Mouse (Mus musculus) urinary bladder, adult 2 months (tissue): ENCODE measurements around the gene Glod4. TPM values are rescaled to one million over a fixed set of nuclear protein-coding genes. Genes with fewer than 3 reads are reported as not detected.

ENCODE experiments used
- DNase-seq: peaks from one replicate; pipeline ENCODE4 v3.0.0; 2022; ENCODE audit warnings: low spot score
- polyA plus RNA-seq: library from polyadenylated mRNA; depleted of rRNA; stranded (reverse); fragments of >200 nt; gene quantifications from 2 replicates; pipeline ENCODE4 v1.2.3, GENCODE M21; 2012

Gene Glod4
- polyA plus RNA-seq, 1 experiment, result 36.0 TPM

GRCm38 (mm10) chr11:76148055-76149008, 95.2 kb downstream of the Glod4 start:
- no peak for DNase-seq

- no peak for DNase-seq
Measured at GRCm38 (mm10) chr11:76146187-76147010, 97.1 kb downstream of the Glod4 start.

GRCm38 (mm10) chr11:76145169-76145568, 98.4 kb downstream of the Glod4 start:
- no peak for DNase-seq

GRCm38 (mm10) chr11:76144386-76144785, 99.1 kb downstream of the Glod4 start:
- DNase-seq, result no peak

GRCm38 (mm10) chr11:76137996-76138395, 105.5 kb downstream of the Glod4 start:
- DNase-seq, result no peak

GRCm38 (mm10) chr11:76135641-76136437, 107.7 kb downstream of the Glod4 start:
- no peak for DNase-seq

- DNase-seq, result no peak
Measured at GRCm38 (mm10) chr11:76130859-76131258, 112.7 kb downstream of the Glod4 start.

- DNase-seq, result no peak
Measured at GRCm38 (mm10) chr11:76125386-76125785, 118.1 kb downstream of the Glod4 start.

GRCm38 (mm10) chr11:76123517-76123916, 120.0 kb downstream of the Glod4 start:
- no peak for DNase-seq

- DNase-seq, result no peak
Measured at GRCm38 (mm10) chr11:76122571-76122970, 121.0 kb downstream of the Glod4 start.

GRCm38 (mm10) chr11:76121086-76121485, 122.4 kb downstream of the Glod4 start:
- no peak for DNase-seq

- no peak for DNase-seq
Measured at GRCm38 (mm10) chr11:76120407-76120901, 123.1 kb downstream of the Glod4 start.

GRCm38 (mm10) chr11:76110416-76110815, 133.1 kb downstream of the Glod4 start:
- no peak for DNase-seq

- no peak for DNase-seq
Measured at GRCm38 (mm10) chr11:76106551-76107496, 136.7 kb downstream of the Glod4 start.

- DNase-seq, result no peak
Measured at GRCm38 (mm10) chr11:76101154-76101553, 142.4 kb downstream of the Glod4 start.

GRCm38 (mm10) chr11:76099193-76099975, 144.1 kb downstream of the Glod4 start:
- no peak for DNase-seq

- DNase-seq, result no peak
Measured at GRCm38 (mm10) chr11:76093610-76094009, 149.9 kb downstream of the Glod4 start.

- no peak for DNase-seq
Measured at GRCm38 (mm10) chr11:76089776-76090175, 153.7 kb downstream of the Glod4 start.

- no peak for DNase-seq
Measured at GRCm38 (mm10) chr11:76088506-76088905, 155.0 kb downstream of the Glod4 start.
